In genomic region chr8:127292307-127292706, GRCm38 (mm10) we compare ENCODE assay signal across 15 mouse cellular contexts.
"Had no signal": no experiment of that assay in that cellular context is flagged by ENCODE, and none has a peak within 500 bp of the region (broad histone marks: within the 10 kb centered on the region; RNA-seq: fewer than 3 reads in every experiment).

No protein-coding gene starts in this region.

- H3K27ac ChIP-seq: kidney, postnatal 0 days; layer of hippocampus, adult 2 months; macrophage; midbrain, embryonic 12.5 days; midbrain, embryonic 15.5 days; neural tube, embryonic 12.5 days; neural tube, embryonic 15.5 days had no signal

- H3K36me3 ChIP-seq: midbrain, embryonic 12.5 days; midbrain, embryonic 15.5 days; neural tube, embryonic 12.5 days; neural tube, embryonic 15.5 days had no signal

- H3K9ac ChIP-seq: lung, embryonic 14.5 days; midbrain, embryonic 12.5 days; midbrain, embryonic 15.5 days; neural tube, embryonic 12.5 days; neural tube, embryonic 15.5 days had no signal

- ATAC-seq: lung, postnatal 0 days; midbrain, embryonic 15.5 days had no signal

- H3K4me2 ChIP-seq: lung, embryonic 14.5 days; midbrain, embryonic 12.5 days; midbrain, embryonic 15.5 days; neural tube, embryonic 12.5 days; neural tube, embryonic 15.5 days had no signal

- DNase-seq: kidney, adult 2 months; kidney, postnatal 25 days; layer of hippocampus, adult 9-11 months; lung, embryonic 14.5 days; retina, postnatal 1 day; thymus, adult 18-20 months; thymus, postnatal 36 days had no signal

- H3K27me3 ChIP-seq: midbrain, embryonic 12.5 days; midbrain, embryonic 15.5 days; neural tube, embryonic 12.5 days; neural tube, embryonic 15.5 days had no signal

- H3K9me3 ChIP-seq: midbrain, embryonic 12.5 days; midbrain, embryonic 15.5 days; neural tube, embryonic 12.5 days; neural tube, embryonic 15.5 days had no signal

- H3K4me3 ChIP-seq: layer of hippocampus, adult 2 months; midbrain, embryonic 12.5 days; midbrain, embryonic 15.5 days; neural tube, embryonic 12.5 days; neural tube, embryonic 15.5 days had no signal
